Mouse (Mus musculus): Measurements from ENCODE around the gene Camta1.

Camta1 gene

DNA sequence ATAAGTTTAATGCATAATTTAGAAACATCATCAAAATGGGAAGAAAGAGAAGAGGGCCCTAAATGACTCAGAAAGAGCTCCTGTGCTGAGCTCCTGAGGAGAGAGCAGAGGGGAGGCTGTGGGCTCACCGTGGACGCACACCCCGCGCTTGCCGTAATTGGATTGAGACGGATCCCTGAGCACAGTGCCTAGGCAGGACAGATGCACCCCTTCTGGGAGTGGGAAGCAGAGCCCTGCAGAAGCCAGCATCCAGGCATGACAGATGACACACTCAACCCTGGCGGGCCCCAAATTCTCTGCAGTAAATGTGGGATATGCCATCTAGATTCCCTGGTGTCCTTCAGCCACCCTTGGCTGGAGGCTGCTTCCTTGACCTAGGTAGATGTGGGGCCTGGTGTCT lies 654.1 kb downstream of the Camta1 start:
- DNase-seq (ENCODE audit: low spot score), result no peak

DNA sequence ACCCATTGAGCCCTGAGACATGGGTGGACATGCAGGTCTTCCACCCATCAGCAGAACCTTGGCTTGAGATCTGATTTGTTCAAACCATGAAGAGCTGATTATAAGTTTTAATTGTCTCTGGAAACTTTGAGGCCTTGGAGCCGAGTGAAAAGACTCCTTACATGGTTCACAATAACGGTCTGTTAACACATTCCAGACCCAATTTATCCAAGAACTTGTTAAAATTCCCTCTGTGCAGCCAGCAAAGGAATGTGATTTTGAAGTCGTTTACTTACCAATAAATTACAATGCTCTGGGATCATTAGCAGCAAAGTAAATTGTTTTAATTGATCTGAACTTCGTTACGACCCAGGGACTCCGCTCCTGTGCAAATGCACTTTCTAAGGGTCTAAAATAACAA lies 658.8 kb downstream of the Camta1 start:
- DNase-seq (ENCODE audit: low spot score), result no peak

DNA sequence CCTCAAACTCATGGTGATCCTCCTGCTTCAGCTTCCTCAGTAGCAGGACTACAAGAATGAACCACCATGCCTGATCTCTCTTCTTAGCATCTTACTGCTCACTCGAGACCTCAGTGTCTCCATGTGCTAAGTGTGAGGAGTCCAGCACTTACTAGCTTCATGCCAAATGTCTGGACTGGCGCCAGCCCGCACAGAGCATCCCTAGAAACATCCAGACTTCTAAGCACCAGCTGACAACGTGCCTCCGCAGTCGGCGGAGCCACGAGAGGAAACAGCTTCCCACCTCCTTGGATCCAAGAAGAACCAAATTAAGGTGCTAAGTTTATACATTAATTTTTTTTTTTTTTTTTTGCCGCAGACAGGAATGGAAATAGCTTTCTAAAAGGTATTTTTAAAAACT lies 661.4 kb downstream of the Camta1 start:
- DNase-seq (ENCODE audit: low spot score), result no peak

DNA sequence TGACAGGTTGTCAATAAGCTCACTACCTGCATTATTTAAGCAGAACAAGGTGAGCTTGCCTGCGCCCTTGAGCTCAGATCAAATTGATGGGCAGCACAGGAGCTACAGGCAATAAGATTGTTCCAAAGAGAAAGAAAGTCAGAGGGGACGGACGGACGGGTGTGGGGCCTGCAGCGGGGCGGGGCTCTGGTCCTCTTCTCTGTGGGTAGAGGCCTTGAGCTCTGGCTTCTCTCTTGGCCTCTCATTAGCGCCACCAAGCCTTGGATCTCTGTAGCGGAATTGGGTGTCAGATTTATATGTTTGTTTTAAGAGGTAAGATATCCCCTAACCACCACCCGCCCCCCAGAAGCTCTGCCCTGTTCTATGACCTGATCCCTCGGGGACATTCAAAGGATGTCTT lies 666.5 kb downstream of the Camta1 start:
- no peak for DNase-seq (ENCODE audit: low spot score)

DNA sequence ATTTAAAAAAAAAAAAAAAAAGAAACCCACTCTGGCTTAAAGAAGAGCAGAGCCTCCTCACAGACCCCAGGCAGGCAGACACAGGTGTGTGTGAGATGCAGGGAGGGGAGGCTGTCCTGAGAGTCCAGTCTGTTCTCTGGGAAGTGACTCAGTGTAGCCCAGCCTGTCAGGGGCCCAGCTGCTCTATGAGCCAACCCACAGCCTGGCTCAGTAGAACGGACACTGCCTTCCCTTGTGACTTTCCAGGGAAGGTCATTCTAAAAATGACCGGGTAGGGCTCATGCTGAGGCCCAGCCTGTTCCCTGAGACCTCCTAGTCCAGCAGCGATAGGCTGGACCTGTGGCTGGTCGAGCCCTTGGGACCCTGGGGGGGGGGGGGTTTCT lies 667.0 kb downstream of the Camta1 start:
- no peak for DNase-seq (ENCODE audit: low spot score)

DNA sequence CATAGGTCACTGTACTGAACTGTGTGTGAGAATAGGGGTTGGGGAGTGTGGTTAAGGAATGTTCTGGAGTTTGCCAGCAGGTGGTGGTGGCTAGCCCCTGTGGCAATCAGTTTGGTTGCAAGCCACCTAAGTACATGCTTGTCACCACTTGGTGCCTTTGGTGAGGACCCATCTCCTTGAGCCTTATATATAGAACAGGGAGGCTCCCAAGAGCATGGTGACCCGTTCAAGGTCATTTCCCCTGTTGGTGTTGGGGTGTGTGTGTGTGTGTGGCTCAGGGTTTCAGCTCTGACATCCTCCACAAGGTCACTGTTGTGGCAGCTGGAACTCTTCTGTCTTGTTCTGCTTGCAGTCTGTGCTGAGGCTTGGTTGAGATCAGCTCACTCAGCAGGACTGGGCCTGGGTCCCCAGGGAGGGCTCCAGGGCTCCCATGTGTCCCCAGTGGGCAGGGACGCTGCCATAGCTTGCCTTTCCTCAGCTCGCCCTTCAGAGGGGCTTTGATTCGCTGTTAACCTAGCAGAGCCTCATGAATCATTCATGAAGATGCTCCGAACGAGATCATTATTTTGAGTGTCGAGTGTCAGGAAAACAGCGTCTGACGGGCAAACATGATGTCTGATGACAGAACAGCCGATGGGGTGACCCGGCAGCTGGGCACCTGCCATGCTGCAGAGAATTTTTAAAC lies 667.5 kb downstream of the Camta1 start:
- no peak for DNase-seq (ENCODE audit: low spot score)

- peak; percentile 74 for DNase-seq (ENCODE audit: low spot score)
These were observed 675.2 kb downstream of the Camta1 start for GRCm38 (mm10) chr4:151186447-151186846.

- peak; percentile 8 for DNase-seq (ENCODE audit: low spot score)
These were observed 675.9 kb downstream of the Camta1 start for GRCm38 (mm10) chr4:151185750-151186149.

GRCm38 (mm10) chr4:151180394-151180902 lies 681.2 kb downstream of the Camta1 start:
- DNase-seq (ENCODE audit: low spot score), result no peak

GRCm38 (mm10) chr4:151179639-151180038 lies 682.0 kb downstream of the Camta1 start:
- DNase-seq (ENCODE audit: low spot score), result no peak

GRCm38 (mm10) chr4:151178970-151179378 lies 682.7 kb downstream of the Camta1 start:
- no peak for DNase-seq (ENCODE audit: low spot score)

GRCm38 (mm10) chr4:151172526-151172925 lies 689.1 kb downstream of the Camta1 start:
- no peak for DNase-seq (ENCODE audit: low spot score)

- DNase-seq (ENCODE audit: low spot score), result no peak
These were observed 690.6 kb downstream of the Camta1 start for GRCm38 (mm10) chr4:151171117-151171516.

DNA sequence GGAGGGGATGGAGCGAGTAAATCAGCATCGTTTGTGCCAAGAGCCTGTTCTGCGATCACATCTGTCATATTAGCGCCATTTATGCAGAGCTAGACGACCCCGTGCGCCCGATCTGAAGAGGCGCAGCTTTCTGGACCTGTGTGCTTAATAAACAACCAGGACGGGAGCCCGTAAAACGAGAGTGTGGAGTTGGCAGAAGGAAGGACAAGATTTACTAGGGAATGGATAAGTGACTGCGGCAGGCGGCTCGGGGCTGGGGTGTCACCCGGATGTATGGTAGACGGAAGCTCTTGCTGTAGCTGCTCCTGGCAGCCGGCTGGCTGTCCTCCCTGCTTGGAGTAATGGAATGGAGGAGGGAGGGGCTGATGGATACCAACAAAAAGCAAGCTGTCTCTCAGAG lies 691.0 kb downstream of the Camta1 start:
- no peak for DNase-seq (ENCODE audit: low spot score)

- DNase-seq (ENCODE audit: low spot score), result no peak
These were observed 694.7 kb downstream of the Camta1 start for GRCm38 (mm10) chr4:151166969-151167368.

DNA sequence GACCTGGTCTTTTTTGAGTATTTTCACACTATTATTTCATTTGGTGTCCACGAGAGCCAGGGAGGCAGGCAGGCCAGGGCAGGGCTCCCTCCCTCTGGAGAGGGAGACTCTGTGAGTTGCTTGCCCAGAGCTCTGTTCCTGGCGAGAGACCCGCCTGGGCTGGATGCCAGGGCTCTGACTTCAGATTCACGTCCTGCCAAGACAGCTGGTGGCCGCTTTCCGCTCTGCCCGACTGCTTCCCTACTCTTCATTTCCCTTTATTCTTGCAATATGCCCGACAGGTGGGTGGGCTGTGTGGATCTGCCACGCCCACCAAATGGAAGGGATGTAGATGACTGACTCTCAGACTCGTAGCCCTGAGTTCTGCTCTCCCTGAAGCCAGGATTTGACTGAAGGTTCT lies 696.1 kb downstream of the Camta1 start:
- DNase-seq (ENCODE audit: low spot score), result peak; percentile 84

- no peak for DNase-seq (ENCODE audit: low spot score)
These were observed 697.4 kb downstream of the Camta1 start for GRCm38 (mm10) chr4:151164309-151164708.

- no peak for DNase-seq (ENCODE audit: low spot score)
These were observed 699.8 kb downstream of the Camta1 start for GRCm38 (mm10) chr4:151161869-151162268.

DNA sequence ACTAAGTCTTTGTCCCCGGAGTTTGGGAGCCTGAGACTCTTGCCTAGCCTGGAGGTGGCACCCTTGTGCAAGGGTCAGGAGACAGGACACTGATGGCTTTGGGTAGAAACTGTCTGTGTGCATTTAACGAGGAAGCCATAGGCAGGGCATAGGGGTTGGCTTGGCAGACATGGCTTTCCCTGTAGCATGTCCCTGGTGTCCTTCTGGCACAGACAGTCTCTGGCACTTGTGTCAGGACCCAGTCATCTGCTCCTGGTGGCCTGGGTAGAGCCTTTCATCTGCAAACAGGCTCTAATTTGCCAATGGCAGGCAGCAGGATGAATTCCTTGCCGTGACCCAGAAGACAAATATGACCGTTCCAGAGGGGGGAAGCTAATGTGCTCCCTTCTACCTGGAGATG lies 700.7 kb downstream of the Camta1 start:
- DNase-seq (ENCODE audit: low spot score), result no peak

- no peak for DNase-seq (ENCODE audit: low spot score)
These were observed 701.2 kb downstream of the Camta1 start for GRCm38 (mm10) chr4:151160476-151160875.

- no peak for DNase-seq (ENCODE audit: low spot score)
These were observed 703.4 kb downstream of the Camta1 start for GRCm38 (mm10) chr4:151158250-151158649.

DNA sequence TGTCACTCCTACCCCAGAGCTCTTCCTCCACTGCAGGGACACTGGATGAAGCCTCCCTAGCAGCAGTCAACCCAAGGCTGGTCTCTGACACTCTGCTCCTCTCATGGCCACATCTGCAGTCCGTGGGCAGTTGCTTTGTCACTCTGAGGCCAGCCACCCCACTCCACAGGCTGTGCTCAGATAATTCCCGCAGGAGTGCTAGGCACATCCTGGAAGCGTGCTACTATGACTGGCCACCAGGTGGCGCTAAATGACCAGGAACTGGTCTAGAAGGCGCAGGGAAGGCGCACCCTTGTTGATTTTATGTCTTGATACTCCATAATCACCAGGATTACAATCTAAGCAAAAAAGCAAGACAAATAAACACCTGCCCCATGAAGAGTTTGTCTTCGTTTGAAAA lies 704.8 kb downstream of the Camta1 start:
- peak; percentile 81 for DNase-seq (ENCODE audit: low spot score)

DNA sequence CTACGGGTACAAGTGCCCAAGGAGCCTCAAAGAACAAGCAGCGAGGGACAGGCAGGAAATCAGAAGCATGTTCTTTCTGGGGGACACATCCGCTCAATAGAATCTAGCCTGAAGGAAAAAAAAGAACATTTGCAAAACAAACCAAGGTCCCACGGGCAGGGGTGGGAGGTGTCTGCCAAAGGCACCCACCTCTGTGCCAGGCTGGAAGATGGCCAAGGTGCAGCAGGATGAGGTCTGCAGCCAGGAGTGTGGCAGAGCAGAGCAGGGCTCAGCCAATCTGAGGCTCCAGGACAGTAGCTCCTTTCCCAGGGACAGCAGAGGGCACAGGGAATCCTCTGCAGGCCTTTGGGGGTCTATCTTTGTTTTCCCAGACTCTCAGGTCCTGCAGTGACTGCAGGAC lies 706.1 kb downstream of the Camta1 start:
- DNase-seq (ENCODE audit: low spot score), result no peak

- no peak for DNase-seq (ENCODE audit: low spot score)
These were observed 707.4 kb downstream of the Camta1 start for GRCm38 (mm10) chr4:151154306-151154705.
